Mouse (Mus musculus) brown adipose tissue, adult 24 weeks (tissue): ENCODE results near the gene H2al2c. TPM values are rescaled to one million over a fixed set of nuclear protein-coding genes. Genes with fewer than 3 reads are reported as not detected.
"Not testable (repeated sequence)": the region's sequence is repeated elsewhere in the genome, so short reads cannot be mapped to it uniquely, and the experiment has no call there.

Experiments
- H3K27ac ChIP-seq: fragments of 200-500 bp; replicated peaks from 2 replicates; pipeline ENCODE4 v1.5.1; 2012; ENCODE audit warnings: low read depth, mild to moderate bottlenecking, low read length
- H3K4me1 ChIP-seq: fragments of 200-500 bp; 2 replicates; pipeline ENCODE4 v1.6.1; 2012; ENCODE audit warnings: low read length, mixed read lengths; ENCODE audit not compliant: control insufficient read depth, insufficient read depth, insufficient read length
- H3K4me3 ChIP-seq: fragments of 200-500 bp; 2 replicates; pipeline ENCODE4 v1.5.1; 2012; ENCODE audit warnings: low read depth, mild to moderate bottlenecking, low read length, moderate library complexity; ENCODE audit not compliant: insufficient read depth
- polyA plus RNA-seq: library from polyadenylated mRNA; stranded (reverse); fragments of >200 nt; gene quantifications from 2 replicates; pipeline ENCODE4 v1.2.4, GENCODE M21; 2012; ENCODE audit not compliant: missing spikeins, insufficient read depth, insufficient read length

The H2al2c gene
- polyA plus RNA-seq, result not detected in 2 replicates

DNA sequence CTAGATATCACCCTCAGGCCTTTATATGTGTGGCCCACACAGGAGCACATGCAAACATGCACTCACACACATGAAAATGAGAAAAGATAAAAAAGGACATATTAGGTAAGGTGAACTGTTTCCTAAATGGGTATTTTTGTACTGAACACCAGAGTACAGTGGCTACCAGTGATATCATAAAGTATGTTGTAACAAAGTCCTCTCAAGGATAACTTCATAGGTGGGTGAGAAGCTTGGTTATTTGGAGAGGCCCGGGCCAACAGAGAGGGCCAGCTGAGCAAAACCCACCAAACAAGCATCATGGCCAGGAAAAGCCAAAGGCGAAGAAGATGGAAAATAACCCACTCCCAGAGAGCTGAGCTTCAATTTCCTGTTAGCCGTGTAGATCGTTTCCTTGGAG lies at the start of gene H2al2c:
Gene H2al2c, plus strand, starts transcription at position 301 of the 400 bp plus-strand sequence.
- not testable (repeated sequence) for H3K4me1 ChIP-seq, H3K4me3 ChIP-seq, H3K27ac ChIP-seq

Other genes with a start within 250 kb of the H2al2c start
- gene Sry, start 64.6 kb downstream of the H2al2c start, polyA plus RNA-seq, result not detected in 2 replicates
- gene H2al2b, start 121.6 kb downstream of the H2al2c start, polyA plus RNA-seq, result not detected in 2 replicates
- not detected in 2 replicates for gene Gm4064, start 197.1 kb downstream of the H2al2c start, polyA plus RNA-seq
- gene Rbmy, start 231.6 kb downstream of the H2al2c start, polyA plus RNA-seq, result not detected in 2 replicates
- not detected in 2 replicates for gene Gm10256, start 231.6 kb downstream of the H2al2c start, polyA plus RNA-seq